Mouse (Mus musculus): ENCODE measurements around the gene Gm11634.

The Gm11634 gene

GRCm38 (mm10) chr11:101568421-101568820 lies 30.6 kb downstream of the Gm11634 start:
- no peak for DNase-seq (ENCODE audit: low read depth, low spot score)

- DNase-seq (ENCODE audit: low read depth, low spot score), result peak; percentile 86
Measured at GRCm38 (mm10) chr11:101562391-101562790, 36.7 kb downstream of the Gm11634 start.

GRCm38 (mm10) chr11:101556954-101557353 lies 42.1 kb downstream of the Gm11634 start:
- DNase-seq (ENCODE audit: low read depth, low spot score), result no peak

GRCm38 (mm10) chr11:101556541-101556940 lies 42.5 kb downstream of the Gm11634 start:
- no peak for DNase-seq (ENCODE audit: low read depth, low spot score)

- DNase-seq (ENCODE audit: low read depth, low spot score), result peak; percentile 27
Measured at GRCm38 (mm10) chr11:101553354-101553930, 45.6 kb downstream of the Gm11634 start.

GRCm38 (mm10) chr11:101552476-101553300 lies 46.4 kb downstream of the Gm11634 start:
- DNase-seq (ENCODE audit: low read depth, low spot score), result peak; percentile 98

- peak; percentile 97 for DNase-seq (ENCODE audit: low read depth, low spot score)
Measured at GRCm38 (mm10) chr11:101551751-101552475, 47.1 kb downstream of the Gm11634 start, which contains the start of the genes Brca1 and Nbr1. Gene Brca1 (minus strand): TSS chr11:101551955. Gene Nbr1 (plus strand): TSS chr11:101552149.

GRCm38 (mm10) chr11:101548526-101548925 lies 50.5 kb downstream of the Gm11634 start:
- DNase-seq (ENCODE audit: low read depth, low spot score), result no peak

GRCm38 (mm10) chr11:101544132-101544531 lies 54.9 kb downstream of the Gm11634 start:
- DNase-seq (ENCODE audit: low read depth, low spot score), result no peak
